Mouse (Mus musculus): ENCODE measurements around the gene Odf3b.

Odf3b gene

GRCm38 (mm10) chr15:89378831-89379401, at the start of gene Odf3b:
Odf3b (minus strand) TSS chr15:89379282.
- DNase-seq (ENCODE audit: low spot score): no peak

DNA sequence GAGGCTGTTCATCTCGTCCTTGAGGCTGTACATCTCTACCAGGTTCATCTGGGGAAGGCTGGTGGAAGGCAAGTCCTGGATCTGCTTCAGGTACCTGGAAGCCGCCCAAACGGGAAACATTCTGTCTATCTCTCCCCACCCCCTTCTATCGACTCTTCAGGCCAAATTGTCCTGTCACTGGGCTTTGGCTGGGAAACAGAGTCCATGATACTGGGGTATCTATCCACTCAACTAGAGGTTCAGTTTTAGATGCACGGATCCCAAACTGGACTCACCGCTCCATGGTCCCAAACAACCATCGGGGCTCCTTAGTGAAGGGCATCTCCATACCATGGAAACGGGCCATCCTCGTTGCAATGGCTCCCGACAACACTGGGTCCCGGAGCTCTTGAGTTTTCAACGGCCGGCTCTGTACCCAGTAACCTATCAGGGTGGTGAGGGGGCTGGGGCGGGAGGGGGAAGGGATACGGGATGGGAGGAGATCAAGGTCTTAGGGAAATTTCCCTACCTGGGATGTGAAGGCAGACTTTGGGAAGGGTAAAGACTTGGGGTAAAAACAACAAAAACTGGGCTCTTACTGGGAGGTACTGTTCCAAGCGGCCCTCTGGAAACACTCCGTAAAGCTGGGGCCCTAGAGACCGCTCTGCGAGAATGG, 49.2 kb upstream of the Odf3b start:
- DNase-seq (ENCODE audit: low spot score): no peak

GRCm38 (mm10) chr15:89426716-89427115, 47.6 kb upstream of the Odf3b start:
- DNase-seq (ENCODE audit: low spot score): no peak

DNA sequence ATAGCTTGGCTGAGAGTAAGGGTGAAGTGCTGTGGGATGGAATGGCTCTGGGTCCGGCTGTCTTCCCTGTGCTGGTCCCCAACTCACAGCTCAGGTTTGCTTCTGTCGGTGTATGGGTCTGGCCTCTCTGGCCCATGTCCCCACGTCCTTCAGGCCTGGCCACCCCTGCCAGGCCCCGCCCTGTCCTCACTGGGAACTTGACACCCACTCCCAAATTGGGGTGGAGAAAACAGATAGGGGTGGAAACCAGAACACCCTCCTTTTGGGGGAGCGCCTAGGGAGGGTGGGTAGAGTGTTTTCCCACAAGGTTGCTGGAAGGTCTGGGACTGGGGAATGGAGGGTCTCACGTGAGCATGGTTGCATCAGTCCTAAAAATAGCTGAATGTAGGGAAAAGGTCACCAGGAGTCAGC, 46.6 kb upstream of the Odf3b start, which contains the start of gene Cpt1b:
Gene Cpt1b (minus strand): TSS at position 153 of the 411 bp plus-strand sequence.
- no peak for DNase-seq (ENCODE audit: low spot score)

DNA sequence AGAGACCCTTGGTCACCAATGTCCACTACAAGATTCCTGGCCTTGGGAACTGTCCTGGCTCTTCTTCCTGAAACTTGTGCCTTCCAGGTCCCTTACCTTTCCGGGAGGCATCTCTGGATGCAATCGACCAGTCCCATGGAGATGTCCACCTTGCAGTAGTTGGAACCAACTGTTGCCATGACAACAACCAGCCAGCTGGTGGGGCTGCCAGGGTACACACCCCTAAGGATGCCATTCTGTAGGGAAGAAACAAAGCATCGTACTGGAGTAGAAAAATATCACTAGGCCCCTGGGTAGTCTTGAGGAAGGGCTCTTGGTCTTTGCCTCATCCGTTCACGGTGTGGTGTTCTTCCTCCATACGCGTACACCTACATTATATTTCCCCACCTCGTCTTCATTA, 45.5 kb upstream of the Odf3b start:
- no peak for DNase-seq (ENCODE audit: low spot score)

DNA sequence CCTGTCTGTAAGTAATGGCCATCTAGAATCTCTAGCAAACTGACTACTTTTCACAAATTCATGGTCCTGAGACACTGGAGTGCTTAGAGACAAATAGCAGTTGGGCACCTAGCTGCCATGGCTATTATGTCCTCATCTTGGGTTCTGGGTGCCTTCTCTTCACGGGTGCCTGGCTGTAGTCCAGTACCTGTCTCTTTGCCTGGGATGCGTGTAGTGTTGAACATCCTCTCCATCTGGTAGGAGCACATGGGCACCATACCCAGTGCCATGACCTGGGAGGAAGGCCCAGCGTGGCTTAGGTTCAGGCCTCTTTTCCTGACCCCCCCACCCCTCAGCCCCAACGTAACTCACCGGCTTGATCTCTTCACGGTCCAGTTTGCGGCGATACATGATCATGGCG, 42.9 kb upstream of the Odf3b start:
- DNase-seq (ENCODE audit: low spot score): no peak

GRCm38 (mm10) chr15:89415282-89415681, 36.2 kb upstream of the Odf3b start:
- DNase-seq (ENCODE audit: low spot score): no peak

GRCm38 (mm10) chr15:89410118-89410517, 31.0 kb upstream of the Odf3b start, which contains the start of gene Syce3:
Syce3 (minus strand) TSS chr15:89410503.
- no peak for DNase-seq (ENCODE audit: low spot score)

GRCm38 (mm10) chr15:89406691-89407090, 27.6 kb upstream of the Odf3b start:
- DNase-seq (ENCODE audit: low spot score): no peak

GRCm38 (mm10) chr15:89404831-89405623, 25.9 kb upstream of the Odf3b start:
- DNase-seq (ENCODE audit: low spot score): no peak

DNA sequence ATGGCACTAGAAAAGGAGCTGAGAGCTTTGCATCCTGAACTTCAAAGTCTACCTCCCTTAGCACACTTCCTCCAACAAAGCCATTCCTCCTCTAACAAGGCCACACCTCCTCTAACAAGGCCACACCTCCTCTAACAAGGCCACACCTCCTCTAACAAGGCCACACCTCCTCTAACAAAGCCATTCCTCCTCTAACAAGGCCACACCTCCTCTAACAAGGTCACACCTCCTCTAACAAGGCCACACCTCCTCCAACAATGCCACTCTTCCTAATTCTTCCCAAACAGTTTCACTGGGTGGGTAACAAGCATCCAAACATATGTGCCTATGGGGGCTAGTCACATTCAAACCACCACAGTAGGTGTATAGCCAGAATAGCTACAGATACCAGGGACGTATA, 23.4 kb upstream of the Odf3b start:
- DNase-seq (ENCODE audit: low spot score): no peak

DNA sequence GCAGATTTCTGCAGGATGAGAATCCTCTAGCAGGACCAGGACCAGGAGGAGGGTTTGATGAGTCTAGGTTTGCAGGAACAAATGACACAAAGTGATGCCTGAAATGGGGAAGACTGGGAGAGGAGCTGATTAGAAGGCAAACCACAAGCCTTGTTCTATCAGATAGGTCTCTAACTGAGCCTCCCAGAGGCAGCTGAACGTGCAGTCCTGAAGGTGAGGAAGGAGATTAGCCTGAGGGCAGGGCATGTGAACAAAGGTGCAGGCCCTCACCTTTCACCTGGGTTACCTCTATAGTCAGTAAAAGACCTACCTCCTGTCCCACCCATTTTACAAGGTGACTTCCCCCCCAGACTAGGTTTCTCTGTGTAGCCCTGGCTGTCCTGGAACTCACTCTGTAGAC, 20.6 kb upstream of the Odf3b start:
- no peak for DNase-seq (ENCODE audit: low spot score)

DNA sequence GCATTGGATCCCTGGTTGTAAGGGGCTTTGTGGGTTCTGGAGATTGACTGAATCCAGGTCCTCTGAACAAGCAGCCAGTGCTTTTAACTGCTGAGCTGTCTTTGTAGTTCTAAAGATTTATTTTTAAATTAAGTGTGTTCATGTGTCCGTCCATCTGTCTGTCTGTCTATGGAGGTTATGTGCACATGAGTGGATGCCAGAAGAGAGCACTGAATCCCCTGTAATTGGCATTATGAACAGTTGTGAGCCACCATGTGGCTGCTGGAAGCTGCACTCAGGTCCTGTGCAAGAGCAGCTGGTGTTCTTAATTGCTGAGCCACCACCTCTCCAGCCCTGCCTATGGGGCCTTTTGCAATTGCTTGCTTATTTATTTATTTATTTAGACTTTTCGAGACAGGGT, 19.1 kb upstream of the Odf3b start:
- DNase-seq (ENCODE audit: low spot score): no peak

GRCm38 (mm10) chr15:89396883-89397282, 17.8 kb upstream of the Odf3b start:
- no peak for DNase-seq (ENCODE audit: low spot score)

GRCm38 (mm10) chr15:89390081-89390480, 11.0 kb upstream of the Odf3b start:
- DNase-seq (ENCODE audit: low spot score): no peak

DNA sequence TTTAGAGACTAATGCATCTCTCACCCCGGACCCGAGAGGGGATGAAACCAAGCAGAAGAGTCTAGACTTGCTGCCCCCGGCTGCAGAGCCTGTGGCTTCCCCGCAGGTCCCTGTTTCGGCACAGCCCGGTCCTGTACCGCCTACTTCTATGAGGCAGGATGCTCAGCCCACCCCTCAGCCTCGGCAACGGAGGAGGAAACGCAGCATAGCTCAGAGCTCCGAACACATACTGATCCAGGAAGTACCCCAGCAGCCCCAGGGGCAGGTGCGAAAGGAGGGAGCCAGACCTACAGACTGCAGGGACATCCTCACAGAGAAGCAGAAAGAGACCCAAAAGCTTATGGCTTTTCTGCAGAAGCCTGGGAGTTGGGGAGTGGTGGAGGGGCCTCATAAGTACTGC, 8.0 kb upstream of the Odf3b start:
- no peak for DNase-seq (ENCODE audit: low spot score)

DNA sequence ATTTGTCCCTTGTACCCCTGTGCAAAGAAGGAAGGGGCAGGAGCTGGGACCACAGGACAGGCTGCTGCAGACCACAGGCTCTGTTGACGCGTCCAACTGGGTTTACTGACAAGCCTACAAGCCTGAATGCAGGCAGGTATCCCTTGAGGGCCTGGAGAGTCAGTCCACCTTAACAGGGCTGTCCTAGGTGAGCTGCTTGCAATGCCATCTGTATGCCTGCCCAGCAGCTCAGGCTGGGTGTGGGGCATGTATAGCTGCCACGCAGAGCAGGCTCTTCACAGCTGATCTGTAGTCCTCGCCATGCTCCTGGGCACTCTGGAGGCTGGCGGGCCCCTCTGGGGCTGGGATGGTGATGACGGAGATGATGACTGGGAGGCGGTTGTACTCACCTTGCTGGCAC, 5.5 kb upstream of the Odf3b start, which contains the start of gene Klhdc7b:
Gene Klhdc7b (plus strand): TSS at position 301 of the 400 bp plus-strand sequence.
- DNase-seq (ENCODE audit: low spot score): no peak

GRCm38 (mm10) chr15:89379429-89379828, 347 bp upstream of the Odf3b start:
- no peak for DNase-seq (ENCODE audit: low spot score)

GRCm38 (mm10) chr15:89377938-89378828, 899 bp downstream of the Odf3b start:
- DNase-seq (ENCODE audit: low spot score): no peak

DNA sequence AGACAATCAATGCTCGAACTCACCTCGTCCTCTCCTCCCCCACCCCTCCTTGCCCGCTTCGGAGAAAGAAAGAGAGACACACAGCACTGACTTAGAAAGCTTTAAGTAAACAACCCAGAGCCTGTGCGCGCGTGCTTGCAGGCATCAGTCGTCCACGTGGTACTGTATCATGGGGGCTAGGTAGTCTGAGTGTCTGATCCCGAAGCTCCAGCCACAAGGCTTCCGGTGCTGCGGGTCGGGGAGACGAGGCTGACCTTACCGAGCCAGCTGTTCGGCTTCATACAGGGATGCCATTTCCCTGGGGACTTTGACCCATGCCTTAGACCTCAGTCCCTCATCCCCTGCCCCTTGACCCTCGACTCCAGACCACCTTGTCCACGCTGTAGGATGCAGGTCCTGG, 1.7 kb downstream of the Odf3b start:
- no peak for DNase-seq (ENCODE audit: low spot score)

DNA sequence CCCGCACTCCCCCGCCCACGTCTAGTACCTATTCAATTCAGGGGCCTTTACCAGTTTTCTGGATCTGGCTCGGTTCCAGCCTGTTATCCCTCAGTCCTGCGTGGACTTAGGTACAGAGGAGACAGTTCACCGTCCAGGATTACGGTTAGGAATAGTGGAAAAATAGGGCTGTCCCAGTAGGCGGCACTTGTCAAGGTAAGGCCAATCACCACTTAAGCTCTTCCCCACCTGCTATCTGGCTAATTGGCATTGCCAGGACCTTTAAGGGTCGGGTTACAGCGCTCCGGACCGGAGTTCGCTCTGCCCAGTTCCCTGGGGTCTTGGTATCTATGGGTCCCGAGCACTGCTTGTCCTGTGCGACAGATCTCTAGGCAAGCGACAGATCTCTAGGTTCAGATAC, 2.1 kb downstream of the Odf3b start, which contains the start of gene Tymp:
Gene Tymp (minus strand): TSS at position 83 of the 400 bp plus-strand sequence.
- no peak for DNase-seq (ENCODE audit: low spot score)

DNA sequence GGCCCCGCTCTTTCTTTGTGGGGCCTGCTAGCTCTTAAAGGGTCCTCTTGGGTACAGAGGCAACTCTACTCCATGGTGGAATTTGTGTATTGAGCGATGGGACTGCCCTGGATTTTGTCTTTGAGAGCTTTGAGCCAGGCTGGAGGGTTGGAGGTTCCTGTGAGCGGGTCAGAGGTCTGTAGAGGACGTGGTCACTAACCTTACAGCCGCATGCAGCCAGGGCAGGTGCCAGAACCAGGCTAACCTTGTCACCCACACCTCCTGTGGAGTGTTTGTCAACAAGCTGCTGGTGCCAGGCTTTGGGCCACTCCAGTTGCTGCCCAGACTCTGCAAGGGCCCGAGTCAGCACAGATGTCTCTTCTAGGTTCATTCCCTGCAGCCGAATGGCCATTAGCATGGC, 3.0 kb downstream of the Odf3b start:
- no peak for DNase-seq (ENCODE audit: low spot score)

Measured in left cerebral cortex, adult 11 months (tissue).